Mouse (Mus musculus): ENCODE results near the gene Tsr2. TPM values are rescaled to one million over a fixed set of nuclear protein-coding genes. Genes with fewer than 3 reads are reported as not detected.

Tsr2 gene
- polyA plus RNA-seq, 1 experiment, result 19.4 TPM

DNA sequence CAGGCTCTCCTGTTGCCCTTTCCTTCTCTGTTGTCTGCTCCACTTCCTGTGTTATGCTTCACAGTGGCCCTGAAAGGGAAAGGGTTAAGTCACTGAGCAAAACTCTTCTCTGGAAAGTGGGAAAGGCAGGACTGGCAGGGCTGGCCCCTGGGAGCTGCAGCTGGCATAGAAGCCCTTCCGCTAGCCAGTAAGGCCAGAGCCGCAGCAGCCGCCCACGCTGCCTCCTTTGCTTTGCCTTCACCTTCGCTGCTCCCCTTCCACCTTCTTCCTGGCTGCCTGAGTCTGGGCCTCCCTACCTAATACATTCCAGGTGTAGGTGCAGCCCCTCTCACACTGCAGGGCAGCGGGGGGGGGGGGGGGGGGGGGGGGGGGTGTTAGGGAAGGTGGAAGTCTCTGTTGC, 41.9 kb downstream of the Tsr2 start:
- WGBS, result 94% methylated on average over 5 of the region's 6 CpGs
- no peak overlapping the region for H3K4me3 ChIP-seq (replicated peaks; ENCODE audit: control insufficient read depth, low read depth, low read length)
- TF ChIP-seq POLR2A (IDR thresholded peaks at IDR 0.05; ENCODE audit: borderline replicate concordance, control insufficient read depth, low read depth, low read length) (no peak), CTCF (IDR thresholded peaks at IDR 0.05; ENCODE audit: control insufficient read depth, insufficient read depth, low read length) (no peak)
- no peak overlapping the region for H3K27ac ChIP-seq (ENCODE audit: control insufficient read depth, insufficient read depth, low read depth, low read length, poor library complexity)
- no peaks in the 10 kb centered on the region for H3K4me1 ChIP-seq (ENCODE audit: control insufficient read depth, insufficient read depth, low read length)

- WGBS, result 69% methylated on average over 7 of the region's 7 CpGs
- no peak for TF ChIP-seq POLR2A (IDR thresholded peaks at IDR 0.05; ENCODE audit: borderline replicate concordance, control insufficient read depth, low read depth, low read length)
- Histone ChIP-seq H3K27ac (ENCODE audit: control insufficient read depth, insufficient read depth, low read depth, low read length, poor library complexity) (no peak overlapping the region), H3K4me1 (ENCODE audit: control insufficient read depth, insufficient read depth, low read length) (no peaks in the 10 kb centered on the region), H3K4me3 (replicated peaks; ENCODE audit: control insufficient read depth, low read depth, low read length) (no peak overlapping the region)
These were observed 46.0 kb downstream of the Tsr2 start for GRCm38 (mm10) chrX:151050337-151050736.

- Histone ChIP-seq H3K27ac (ENCODE audit: control insufficient read depth, insufficient read depth, low read depth, low read length, poor library complexity) (no peak overlapping the region), H3K4me1 (ENCODE audit: control insufficient read depth, insufficient read depth, low read length) (no peaks in the 10 kb centered on the region), H3K4me3 (replicated peaks; ENCODE audit: control insufficient read depth, low read depth, low read length) (no peak overlapping the region)
- 70% methylated on average over 8 of the region's 8 CpGs for WGBS
- TF ChIP-seq CTCF (IDR thresholded peaks at IDR 0.05; ENCODE audit: control insufficient read depth, insufficient read depth, low read length) (no peak), POLR2A (IDR thresholded peaks at IDR 0.05; ENCODE audit: borderline replicate concordance, control insufficient read depth, low read depth, low read length) (no peak)
These were observed 46.6 kb downstream of the Tsr2 start for GRCm38 (mm10) chrX:151049661-151050215.

- no peak overlapping the region for H3K27ac ChIP-seq (ENCODE audit: control insufficient read depth, insufficient read depth, low read depth, low read length, poor library complexity)
- 15% methylated on average over 54 of the region's 56 CpGs for WGBS
These were observed 48.8 kb downstream of the Tsr2 start for GRCm38 (mm10) chrX:151047431-151048058.

DNA sequence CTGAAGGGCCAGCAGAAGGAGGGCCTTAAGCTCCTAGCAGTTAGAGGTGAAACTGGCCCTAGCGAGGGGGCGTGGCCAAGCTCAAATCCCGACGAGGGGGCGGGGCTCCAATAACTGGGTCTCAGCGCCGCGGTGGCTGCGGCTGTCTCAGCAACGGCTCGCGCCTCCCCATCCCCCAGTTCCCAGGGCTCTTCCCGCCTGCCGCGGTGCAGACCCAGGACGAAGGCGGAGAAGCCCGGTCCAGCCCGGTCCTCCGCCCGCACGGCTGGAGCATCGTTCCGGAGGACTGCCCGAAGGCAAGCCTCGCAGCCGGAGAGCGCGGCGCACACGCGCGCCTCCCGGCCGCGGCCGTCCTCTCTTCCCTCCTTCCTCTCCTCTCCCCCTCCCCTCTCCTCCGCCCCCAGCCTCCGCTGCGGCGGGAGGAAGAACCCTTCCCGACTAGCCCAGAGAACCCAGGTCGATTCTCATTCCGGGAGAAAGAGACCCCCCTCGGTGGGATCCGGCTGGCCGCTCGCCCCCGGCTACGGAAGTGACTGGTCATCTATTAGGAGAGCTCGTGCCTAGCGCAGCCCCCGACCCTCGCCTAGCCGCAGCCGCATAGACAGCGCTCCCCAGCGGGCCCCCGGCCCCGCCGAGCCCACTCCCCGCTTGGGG, 49.4 kb downstream of the Tsr2 start:
- Histone ChIP-seq H3K27ac (ENCODE audit: control insufficient read depth, insufficient read depth, low read depth, low read length, poor library complexity) (no peak overlapping the region), H3K4me1 (ENCODE audit: control insufficient read depth, insufficient read depth, low read length) (no peaks in the 10 kb centered on the region), H3K4me3 (replicated peaks; ENCODE audit: control insufficient read depth, low read depth, low read length) (no peak overlapping the region)
- WGBS, result 13% methylated on average over 44 of the region's 62 CpGs
- TF ChIP-seq CTCF (IDR thresholded peaks at IDR 0.05; ENCODE audit: control insufficient read depth, insufficient read depth, low read length), result no peak
- no peak for TF ChIP-seq POLR2A (IDR thresholded peaks at IDR 0.05; ENCODE audit: borderline replicate concordance, control insufficient read depth, low read depth, low read length)

More at GRCm38 (mm10) chrX:151047431-151048058, 48.8 kb downstream of the Tsr2 start:
- no peak overlapping the region for H3K4me3 ChIP-seq (replicated peaks; ENCODE audit: control insufficient read depth, low read depth, low read length)
- no peak for TF ChIP-seq POLR2A (IDR thresholded peaks at IDR 0.05; ENCODE audit: borderline replicate concordance, control insufficient read depth, low read depth, low read length)
- TF ChIP-seq CTCF (IDR thresholded peaks at IDR 0.05; ENCODE audit: control insufficient read depth, insufficient read depth, low read length), result no peak
- no peaks in the 10 kb centered on the region for H3K4me1 ChIP-seq (ENCODE audit: control insufficient read depth, insufficient read depth, low read length)

GRCm38 (mm10) chrX:151046321-151046720, 50.0 kb downstream of the Tsr2 start:
- WGBS, result 72% methylated on average over 11 of the region's 11 CpGs
- H3K27ac ChIP-seq (ENCODE audit: control insufficient read depth, insufficient read depth, low read depth, low read length, poor library complexity), result no peak overlapping the region
- H3K4me3 ChIP-seq (replicated peaks; ENCODE audit: control insufficient read depth, low read depth, low read length), result no peak overlapping the region
- H3K4me1 ChIP-seq (ENCODE audit: control insufficient read depth, insufficient read depth, low read length), result no peaks in the 10 kb centered on the region
- TF ChIP-seq POLR2A (IDR thresholded peaks at IDR 0.05; ENCODE audit: borderline replicate concordance, control insufficient read depth, low read depth, low read length) (no peak), CTCF (IDR thresholded peaks at IDR 0.05; ENCODE audit: control insufficient read depth, insufficient read depth, low read length) (no peak)

GRCm38 (mm10) chrX:151045850-151046249, 50.5 kb downstream of the Tsr2 start, which contains the start of gene Fgd1:
Gene Fgd1 (plus strand): TSS chrX:151046150.
- TF ChIP-seq POLR2A (IDR thresholded peaks at IDR 0.05; ENCODE audit: borderline replicate concordance, control insufficient read depth, low read depth, low read length) (no peak), CTCF (IDR thresholded peaks at IDR 0.05; ENCODE audit: control insufficient read depth, insufficient read depth, low read length) (no peak)
- Histone ChIP-seq H3K27ac (ENCODE audit: control insufficient read depth, insufficient read depth, low read depth, low read length, poor library complexity) (no peak within 1 kb of the TSS), H3K4me1 (ENCODE audit: control insufficient read depth, insufficient read depth, low read length) (no peaks in the 10 kb centered on the region), H3K4me3 (replicated peaks; ENCODE audit: control insufficient read depth, low read depth, low read length) (no peak within 1 kb of the TSS)
- 82% methylated on average over 8 of the region's 8 CpGs for WGBS

DNA sequence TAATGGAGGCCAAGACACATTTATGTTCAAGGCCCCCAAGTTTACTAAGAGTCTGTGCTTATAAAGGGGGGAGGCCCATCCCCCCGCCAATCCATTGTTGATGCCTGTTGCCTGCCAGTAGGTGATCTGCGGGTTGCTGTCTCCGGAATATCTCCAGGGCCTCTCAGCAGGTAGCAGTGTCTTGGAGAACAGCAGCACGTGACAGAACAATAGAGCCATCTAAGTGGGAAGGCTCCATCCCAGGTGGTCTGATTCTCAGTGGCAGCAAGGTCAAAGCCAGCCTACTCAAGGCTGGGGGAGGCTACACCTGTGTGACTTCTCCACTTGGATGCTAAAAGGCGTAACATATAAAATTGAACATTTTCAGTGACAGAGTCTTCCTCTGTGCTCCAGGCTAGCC, 55.1 kb downstream of the Tsr2 start:
- H3K27ac ChIP-seq (ENCODE audit: control insufficient read depth, insufficient read depth, low read depth, low read length, poor library complexity), result no peak overlapping the region
- WGBS, result 79% methylated on average over 5 of the region's 5 CpGs
- TF ChIP-seq POLR2A (IDR thresholded peaks at IDR 0.05; ENCODE audit: borderline replicate concordance, control insufficient read depth, low read depth, low read length), result no peak
- no peak for TF ChIP-seq CTCF (IDR thresholded peaks at IDR 0.05; ENCODE audit: control insufficient read depth, insufficient read depth, low read length)
- H3K4me3 ChIP-seq (replicated peaks; ENCODE audit: control insufficient read depth, low read depth, low read length), result no peak overlapping the region
- H3K4me1 ChIP-seq (ENCODE audit: control insufficient read depth, insufficient read depth, low read length), result no peaks in the 10 kb centered on the region

Other genes with a start within 250 kb of the Tsr2 start
- 5.9 and 12.1 TPM in 2 replicates for gene Gnl3l, start 79.2 kb downstream of the Tsr2 start, polyA plus RNA-seq (2011; ENCODE audit: insufficient read depth, insufficient read length, low replicate concordance, missing spikeins)
- 0.45 and 2.2 TPM in 2 replicates for gene Fgd1, start 50.4 kb downstream of the Tsr2 start, polyA plus RNA-seq (2011; ENCODE audit: insufficient read depth, insufficient read length, low replicate concordance, missing spikeins)
- 0.32 and 0.40 TPM in 2 replicates for gene Wnk3, start 101.5 kb upstream of the Tsr2 start, polyA plus RNA-seq (2011; ENCODE audit: insufficient read depth, insufficient read length, low replicate concordance, missing spikeins)
- gene Fam120c, start 247.6 kb upstream of the Tsr2 start, polyA plus RNA-seq (2011; ENCODE audit: insufficient read depth, insufficient read length, low replicate concordance, missing spikeins), result 0.23 and 0.65 TPM in 2 replicates

Measured in bone marrow, adult 2 months (tissue).